Mouse (Mus musculus): ENCODE data around the gene Dync1i1.

Dync1i1 gene

GRCm38 (mm10) chr6:5725611-5726236 lies at the start of gene Dync1i1:
Gene Dync1i1, plus strand, starts transcription at chr6:5725639.
- peak; percentile 76 for DNase-seq (ENCODE audit: low read depth, low spot score)

- no peak for DNase-seq (ENCODE audit: low read depth, low spot score)
Observed at GRCm38 (mm10) chr6:5679738-5680137, 45.7 kb upstream of the Dync1i1 start.

- no peak for DNase-seq (ENCODE audit: low read depth, low spot score)
Observed at GRCm38 (mm10) chr6:5701826-5702225, 23.6 kb upstream of the Dync1i1 start.

GRCm38 (mm10) chr6:5707894-5708293 lies 17.5 kb upstream of the Dync1i1 start:
- DNase-seq (ENCODE audit: low read depth, low spot score), result peak; percentile 98

GRCm38 (mm10) chr6:5710063-5710605 lies 15.3 kb upstream of the Dync1i1 start:
- no peak for DNase-seq (ENCODE audit: low read depth, low spot score)

GRCm38 (mm10) chr6:5712620-5713019 lies 12.8 kb upstream of the Dync1i1 start:
- no peak for DNase-seq (ENCODE audit: low read depth, low spot score)

GRCm38 (mm10) chr6:5715101-5715618 lies 10.3 kb upstream of the Dync1i1 start:
- DNase-seq (ENCODE audit: low read depth, low spot score), result no peak

- DNase-seq (ENCODE audit: low read depth, low spot score), result no peak
Observed at GRCm38 (mm10) chr6:5718955-5719354, 6.5 kb upstream of the Dync1i1 start.

GRCm38 (mm10) chr6:5720716-5721115 lies 4.7 kb upstream of the Dync1i1 start:
- peak; percentile 71 for DNase-seq (ENCODE audit: low read depth, low spot score)

GRCm38 (mm10) chr6:5723986-5724385 lies 1.5 kb upstream of the Dync1i1 start:
- peak; percentile 68 for DNase-seq (ENCODE audit: low read depth, low spot score)

GRCm38 (mm10) chr6:5726237-5726670 lies 815 bp downstream of the Dync1i1 start:
- no peak for DNase-seq (ENCODE audit: low read depth, low spot score)

- DNase-seq (ENCODE audit: low read depth, low spot score), result no peak
Observed at GRCm38 (mm10) chr6:5733217-5733616, 7.8 kb downstream of the Dync1i1 start.

GRCm38 (mm10) chr6:5734398-5734797 lies 9.0 kb downstream of the Dync1i1 start:
- DNase-seq (ENCODE audit: low read depth, low spot score), result no peak

GRCm38 (mm10) chr6:5734862-5735261 lies 9.4 kb downstream of the Dync1i1 start:
- DNase-seq (ENCODE audit: low read depth, low spot score), result no peak

- no peak for DNase-seq (ENCODE audit: low read depth, low spot score)
Observed at GRCm38 (mm10) chr6:5739711-5740110, 14.3 kb downstream of the Dync1i1 start.

- DNase-seq (ENCODE audit: low read depth, low spot score), result no peak
Observed at GRCm38 (mm10) chr6:5741395-5742032, 16.1 kb downstream of the Dync1i1 start.

- DNase-seq (ENCODE audit: low read depth, low spot score), result no peak
Observed at GRCm38 (mm10) chr6:5750079-5750711, 24.8 kb downstream of the Dync1i1 start.

GRCm38 (mm10) chr6:5752128-5752527 lies 26.7 kb downstream of the Dync1i1 start:
- DNase-seq (ENCODE audit: low read depth, low spot score), result no peak

GRCm38 (mm10) chr6:5752617-5753016 lies 27.2 kb downstream of the Dync1i1 start:
- no peak for DNase-seq (ENCODE audit: low read depth, low spot score)

GRCm38 (mm10) chr6:5756509-5757130 lies 31.2 kb downstream of the Dync1i1 start:
- DNase-seq (ENCODE audit: low read depth, low spot score), result peak; percentile 76

- no peak for DNase-seq (ENCODE audit: low read depth, low spot score)
Observed at GRCm38 (mm10) chr6:5762943-5763342, 37.5 kb downstream of the Dync1i1 start.

GRCm38 (mm10) chr6:5768576-5768975 lies 43.1 kb downstream of the Dync1i1 start:
- no peak for DNase-seq (ENCODE audit: low read depth, low spot score)

All from R1 (cell line).